Mouse (Mus musculus) limb, embryonic 14.5 days (tissue): ENCODE data around the gene Mrpl9. TPM values are rescaled to one million over a fixed set of nuclear protein-coding genes. Genes with fewer than 3 reads are reported as not detected.

Experiments
- ATAC-seq: fragments of 200-750 bp; cut with Nextera tagmentation; 2 replicates; pipeline ENCODE4 v1.8.0; 2017; ENCODE audit warnings: low read depth, moderate number of reproducible peaks, moderate TSS enrichment; ENCODE audit not compliant: low FRiP score
- DNase-seq: peaks from one replicate; pipeline ENCODE4 v3.0.0-alpha.2; 2015; ENCODE audit warnings: low spot score
- H3K27ac ChIP-seq: fragments of 300-500 bp; sonication (generic); replicated peaks from 2 replicates; pipeline ENCODE4 v1.5.1; 2014; ENCODE audit warnings: low read depth, mild to moderate bottlenecking, low read length, moderate library complexity, mixed read lengths
- H3K27me3 ChIP-seq: fragments of 300-500 bp; sonication (generic); 2 replicates; pipeline ENCODE4 v1.6.1; 2014; ENCODE audit warnings: low read length, mixed read lengths; ENCODE audit not compliant: control insufficient read depth, insufficient read depth
- H3K36me3 ChIP-seq: fragments of 300-500 bp; sonication (generic); 2 replicates; pipeline ENCODE4 v1.6.1; 2014; ENCODE audit warnings: mild to moderate bottlenecking, low read length, moderate library complexity, mixed read lengths; ENCODE audit not compliant: control insufficient read depth, insufficient read depth
- H3K4me1 ChIP-seq: fragments of 300-500 bp; sonication (generic); 2 replicates; pipeline ENCODE4 v1.6.1; 2014; ENCODE audit warnings: antibody characterized with exemption, low read length, mixed read lengths; ENCODE audit not compliant: control insufficient read depth, insufficient read depth
- H3K4me2 ChIP-seq: fragments of 300-500 bp; sonication (generic); replicated peaks from 2 replicates; pipeline ENCODE4 v1.6.1; 2014; ENCODE audit warnings: low read depth, mild to moderate bottlenecking, low read length, moderate library complexity; ENCODE audit not compliant: severe bottlenecking
- H3K4me3 ChIP-seq: fragments of 300-500 bp; sonication (generic); replicated peaks from 2 replicates; pipeline ENCODE4 v1.5.1; 2014; ENCODE audit warnings: low read length
- H3K9ac ChIP-seq: fragments of 300-500 bp; sonication (generic); 2 replicates; pipeline ENCODE4 v1.6.1; 2014; ENCODE audit warnings: mild to moderate bottlenecking, low read depth, low read length, moderate library complexity; ENCODE audit not compliant: severe bottlenecking
- H3K9me3 ChIP-seq: fragments of 300-500 bp; sonication (generic); 2 replicates; pipeline ENCODE4 v1.6.1; 2016; ENCODE audit warnings: low read length; ENCODE audit not compliant: control insufficient read depth
- POLR2A ChIP-seq: fragments of 200-500 bp; IDR thresholded peaks from 2 replicates; pipeline ENCODE4 v1.8.0; 2012; ENCODE audit warnings: inconsistent platforms, mild to moderate bottlenecking, moderate library complexity, borderline replicate concordance; ENCODE audit not compliant: insufficient read depth, insufficient read length; ENCODE audit errors: extremely low read depth
- WGBS: fragments of 180-500 bp; shearing (Covaris S2); extraction: QIAGEN DNeasy Blood & Tissue Kit; methylation state at CpG from one replicate; pipeline ENCODE4 v1.1.7; 2014; 5-methylcytosine and 5-hydroxymethylcytosine counted together
- polyA plus RNA-seq, 2 experiments: library from polyadenylated mRNA; depleted of rRNA in 1 of 2; stranded (reverse) in 1 of 2; unstranded in 1 of 2; fragments of >200 nt; fragmentation: Nextera tagmentation in 1 of 2; extraction: Ambion mirVana in 1 of 2; gene quantifications; 2 replicates each; pipeline versions ENCODE4 v1.2.1 to v1.2.3; 2012 to 2014

The Mrpl9 gene
- polyA plus RNA-seq, 2 experiments: 52.8 to 55.9 TPM

DNA sequence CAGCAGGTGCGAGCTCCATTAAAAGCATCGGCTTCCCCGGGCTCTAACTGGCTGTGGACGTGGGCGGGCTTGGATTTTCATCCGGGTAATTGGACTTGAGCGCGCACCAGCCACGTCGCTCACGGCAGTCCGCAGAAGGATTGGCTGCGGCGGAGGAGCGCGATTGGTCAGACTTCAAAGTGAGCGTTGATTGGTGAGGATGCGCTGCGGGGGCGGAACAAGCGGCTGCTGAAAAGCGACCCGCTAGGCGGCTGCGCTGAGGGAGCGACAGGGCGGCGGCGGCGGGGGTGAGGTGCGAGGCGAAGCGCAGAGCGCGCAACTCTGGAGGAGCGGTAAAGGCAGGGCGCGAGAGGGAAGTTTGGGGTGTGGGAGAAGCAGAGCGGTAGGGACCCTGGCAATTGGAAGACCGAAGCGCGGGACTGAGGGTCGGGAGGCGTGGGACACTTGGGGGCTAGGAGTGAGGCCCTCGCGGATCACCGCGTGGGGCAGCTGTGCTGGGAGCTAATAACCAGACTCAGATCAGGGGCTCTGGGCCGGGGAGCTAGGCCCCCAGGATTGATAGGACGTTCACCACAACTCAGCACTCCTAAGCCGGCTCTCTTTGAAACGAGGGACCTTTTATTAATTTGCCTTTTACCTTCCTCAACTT, 30.0 kb upstream of the Mrpl9 start, which contains the start of gene Tdrkh:
Tdrkh (plus strand) TSS at position 243 of the 649 bp plus-strand sequence.
- Histone ChIP-seq H3K9me3 (no peaks in the 10 kb centered on the region), H3K9ac (peak within 1 kb of the TSS; percentile 42), H3K27ac (no peak within 1 kb of the TSS), H3K27me3 (no peaks in the 10 kb centered on the region), H3K4me3 (peak within 1 kb of the TSS; percentile 41), H3K4me1 (peaks cover 8% of the 10 kb centered on the region; the same call in 1 of the 2 replicates), H3K4me2 (peak within 1 kb of the TSS; percentile 64), H3K36me3 (no peaks in the 10 kb centered on the region)
- no peak for TF ChIP-seq POLR2A
- DNase-seq (peak; percentile 96), ATAC-seq (peak; percentile 99)
- WGBS: 9% methylated on average over 52 of the region's 52 CpGs

GRCm38 (mm10) chr3:94430980-94431379, 12.1 kb upstream of the Mrpl9 start:
- H3K27ac ChIP-seq: no peak overlapping the region
- WGBS: 67% methylated on average over 2 of the region's 2 CpGs

GRCm38 (mm10) chr3:94434305-94434704, 8.8 kb upstream of the Mrpl9 start:
- H3K27me3 ChIP-seq: no peaks in the 10 kb centered on the region
- TF ChIP-seq POLR2A: no peak
- ATAC-seq (no peak), DNase-seq (no peak)
- no peaks in the 10 kb centered on the region for H3K9me3 ChIP-seq
- no peak overlapping the region for H3K4me2 ChIP-seq
- no peak overlapping the region for H3K4me3 ChIP-seq
- H3K27ac ChIP-seq: no peak overlapping the region
- H3K36me3 ChIP-seq: no peaks in the 10 kb centered on the region
- no peaks in the 10 kb centered on the region for H3K4me1 ChIP-seq
- 90% methylated on average over 2 of the region's 2 CpGs for WGBS
- no peak overlapping the region for H3K9ac ChIP-seq

More at GRCm38 (mm10) chr3:94430980-94431379, 12.1 kb upstream of the Mrpl9 start:
- Histone ChIP-seq H3K36me3 (no peaks in the 10 kb centered on the region), H3K27me3 (no peaks in the 10 kb centered on the region), H3K9ac (no peak overlapping the region), H3K9me3 (no peaks in the 10 kb centered on the region), H3K4me1 (no peaks in the 10 kb centered on the region), H3K4me3 (no peak overlapping the region), H3K4me2 (no peak overlapping the region)
- no peak for DNase-seq
- no peak for TF ChIP-seq POLR2A
- no peak for ATAC-seq

DNA sequence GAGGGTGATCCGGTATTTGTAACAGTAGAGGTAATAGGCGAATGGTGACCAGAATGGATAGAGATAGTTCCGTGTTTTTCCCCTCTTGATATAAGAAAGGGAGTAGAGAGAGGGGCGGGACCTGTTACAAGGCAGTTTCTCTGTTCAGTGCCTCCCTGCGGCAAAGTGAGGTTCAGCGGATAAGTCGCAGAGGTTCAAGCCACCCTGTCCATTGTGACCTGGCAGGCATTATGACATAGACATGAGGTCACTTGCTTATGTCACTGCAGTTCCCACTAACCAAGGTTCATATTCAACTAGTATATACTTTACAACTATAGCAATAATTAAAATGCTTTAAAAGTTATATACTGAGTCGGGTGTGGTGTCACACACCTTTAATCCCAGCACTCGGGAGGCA, 6.7 kb upstream of the Mrpl9 start:
- H3K36me3 ChIP-seq: no peaks in the 10 kb centered on the region
- 81% methylated on average over 9 of the region's 9 CpGs for WGBS
- no peak overlapping the region for H3K27ac ChIP-seq

DNA sequence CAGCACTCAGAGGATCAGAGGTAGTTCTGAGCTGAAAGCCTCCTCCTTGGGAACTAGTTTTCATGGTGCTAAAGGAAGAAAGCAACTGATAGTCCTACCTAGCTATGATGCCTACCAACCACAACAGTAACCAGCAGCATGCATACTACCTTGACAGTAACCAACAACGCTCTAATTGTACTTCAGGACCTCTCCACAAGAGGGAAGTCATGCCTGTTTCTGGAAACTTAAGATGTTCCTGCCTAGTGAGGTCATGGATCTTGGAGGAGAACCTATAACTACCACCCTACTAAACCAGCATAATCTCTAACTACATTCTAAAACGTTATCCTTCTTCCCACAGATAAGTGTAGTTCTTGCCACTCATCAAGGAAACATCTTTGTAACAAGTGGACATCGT, 1.9 kb upstream of the Mrpl9 start:
- ATAC-seq: no peak
- Histone ChIP-seq H3K27ac (no peak overlapping the region), H3K27me3 (no peaks in the 10 kb centered on the region), H3K4me1 (peaks cover 6% of the 10 kb centered on the region; the same call in 1 of the 2 replicates), H3K9ac (no peak overlapping the region), H3K9me3 (no peaks in the 10 kb centered on the region), H3K4me2 (no peak overlapping the region), H3K4me3 (no peak overlapping the region), H3K36me3 (peaks cover 17% of the 10 kb centered on the region)
- 37% methylated on average over 3 of the region's 3 CpGs for WGBS
- no peak for DNase-seq
- TF ChIP-seq POLR2A: no peak

More for the DNA sequence above, 6.7 kb upstream of the Mrpl9 start:
- H3K4me1 ChIP-seq: no peaks in the 10 kb centered on the region
- ATAC-seq (no peak), DNase-seq (no peak)
- H3K4me3 ChIP-seq: no peak overlapping the region
- no peaks in the 10 kb centered on the region for H3K27me3 ChIP-seq
- no peaks in the 10 kb centered on the region for H3K9me3 ChIP-seq
- H3K4me2 ChIP-seq: no peak overlapping the region
- TF ChIP-seq POLR2A: no peak
- H3K9ac ChIP-seq: no peak overlapping the region
